Mouse (Mus musculus): Measurements from ENCODE around the gene Kcnab3.

The Kcnab3 gene

DNA sequence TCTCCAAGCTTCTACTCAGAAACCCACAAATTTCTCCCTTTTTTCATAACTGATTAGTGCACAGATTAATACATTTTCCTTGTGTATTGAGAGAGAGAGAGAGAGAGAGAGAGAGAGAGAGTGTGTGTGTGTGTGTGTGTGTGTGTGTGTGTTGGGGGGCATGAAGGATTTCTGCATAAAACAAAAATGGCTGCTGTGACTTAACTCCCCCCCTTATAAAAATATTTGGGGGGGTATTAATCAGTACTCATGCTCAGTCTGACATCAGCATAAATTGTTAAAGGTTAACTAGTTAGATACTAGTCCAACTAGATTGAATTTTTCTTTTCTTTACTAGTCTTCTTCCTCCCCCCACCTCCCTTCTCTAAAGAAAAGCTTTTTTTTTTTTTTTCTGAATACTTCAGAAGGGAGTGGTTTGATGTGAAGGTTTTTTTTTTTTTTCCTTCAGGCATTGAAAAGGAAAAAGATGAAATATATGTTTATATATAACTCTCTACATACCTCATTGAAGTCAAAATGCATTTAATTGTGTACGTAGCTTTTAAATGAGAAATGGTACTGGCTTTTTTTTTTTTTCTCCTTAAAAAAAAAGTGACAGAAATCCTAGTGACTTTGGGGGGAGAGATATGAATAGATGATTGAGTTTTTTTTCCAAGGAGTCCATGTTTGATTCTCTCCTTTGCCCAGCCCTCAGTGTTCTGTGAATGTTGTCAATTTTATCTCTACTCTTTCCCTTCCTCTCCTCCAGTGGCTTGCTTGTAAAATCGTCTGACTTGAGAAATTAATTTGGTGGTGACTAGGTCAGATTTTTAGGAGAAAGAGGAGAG lies 44.1 kb downstream of the Kcnab3 start:
- no peak for DNase-seq (ENCODE audit: low spot score)

DNA sequence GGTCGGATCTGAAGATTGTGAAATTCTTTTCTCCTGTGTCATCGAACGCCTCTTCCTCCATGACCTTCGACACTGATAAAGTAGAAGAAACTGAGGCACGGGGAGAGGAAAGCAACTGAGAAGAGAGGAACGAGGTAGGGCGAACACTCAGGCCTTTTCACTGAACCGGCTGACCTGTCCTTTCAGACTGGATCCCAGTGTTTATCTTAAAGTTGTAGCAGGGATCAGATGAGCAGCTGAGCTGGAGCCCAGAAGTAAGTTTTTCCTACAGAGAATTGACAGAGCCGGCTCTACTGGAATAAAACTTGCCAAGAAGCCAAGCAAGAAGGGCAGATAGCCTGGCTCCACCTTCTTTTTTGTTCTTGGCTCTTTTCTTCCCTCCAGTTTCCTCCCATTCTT lies 44.8 kb downstream of the Kcnab3 start:
- no peak for DNase-seq (ENCODE audit: low spot score)

DNA sequence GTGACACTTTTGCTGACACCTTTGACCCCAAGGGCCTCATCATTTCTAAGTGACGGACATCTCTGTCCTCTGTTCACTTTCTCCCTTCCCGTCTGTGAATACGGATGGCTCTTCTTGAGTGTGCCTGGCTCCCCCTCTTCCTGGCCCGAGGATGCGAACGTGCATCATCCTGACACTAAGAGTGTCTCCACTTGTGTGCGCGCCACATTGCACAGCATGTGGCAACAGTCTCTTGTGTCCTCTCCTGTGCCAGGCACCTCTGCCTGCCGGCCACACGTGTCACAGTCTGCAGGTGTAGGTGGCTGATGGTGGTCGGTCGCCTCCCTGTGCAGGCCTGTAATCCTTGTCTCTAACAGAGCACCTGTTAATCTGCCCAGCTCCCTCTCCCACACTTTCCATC lies 45.5 kb downstream of the Kcnab3 start:
- DNase-seq (ENCODE audit: low spot score) = no peak

DNA sequence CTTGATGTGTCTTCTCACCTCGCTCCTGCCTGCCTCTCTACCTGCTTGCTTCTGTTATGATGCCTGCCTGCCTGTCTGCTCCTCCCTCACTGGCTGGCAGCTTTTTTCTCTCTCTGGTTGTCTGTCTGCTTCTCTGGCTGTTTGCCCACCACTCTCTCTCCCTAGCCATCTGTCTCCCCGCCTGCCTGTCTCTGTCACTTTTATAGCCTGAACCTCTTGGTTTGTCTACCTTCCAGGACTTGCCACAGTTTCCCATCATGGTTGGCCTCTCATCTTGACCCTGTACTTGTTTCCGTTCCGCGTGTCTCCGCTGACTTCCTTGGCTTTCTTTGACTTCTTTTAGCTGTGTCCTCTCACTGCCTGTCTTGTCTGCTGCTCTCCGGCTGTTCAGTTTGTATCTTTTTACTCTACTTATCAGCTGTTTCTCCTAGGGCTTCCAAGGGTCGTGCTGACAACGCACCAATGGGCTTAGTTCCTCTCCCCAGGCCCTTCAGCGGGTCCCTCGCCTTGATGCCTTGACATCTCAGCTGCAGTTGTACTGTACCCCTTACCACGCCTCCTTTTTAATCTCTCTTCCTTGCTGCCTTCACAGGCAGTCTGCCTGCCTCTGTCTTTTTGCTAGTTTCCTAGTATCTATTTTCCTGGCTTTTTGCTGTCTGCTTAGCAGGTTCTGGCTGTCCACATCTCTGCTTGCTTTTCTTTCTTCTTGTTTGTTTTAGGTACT lies 46.2 kb downstream of the Kcnab3 start:
- peak; percentile 85 for DNase-seq (ENCODE audit: low spot score)

DNA sequence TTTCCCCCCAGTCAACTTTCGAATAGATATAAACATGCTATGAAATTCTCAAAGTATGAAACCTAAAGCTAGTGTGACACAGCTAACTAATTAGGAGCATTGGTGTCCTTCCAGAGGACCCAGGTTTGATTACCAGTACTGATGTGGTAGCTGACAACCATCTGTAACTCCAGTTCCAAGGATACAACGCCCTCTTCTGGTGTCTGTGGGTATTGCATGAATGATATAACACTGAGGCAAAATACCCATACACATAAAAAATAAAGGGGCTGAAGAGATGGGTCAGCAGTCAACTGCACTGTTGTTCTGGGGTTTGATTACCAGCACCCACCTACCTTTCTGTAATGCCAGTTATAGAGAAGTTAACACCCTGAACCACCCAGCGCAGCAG lies 46.7 kb downstream of the Kcnab3 start:
- no peak for DNase-seq (ENCODE audit: low spot score)

DNA sequence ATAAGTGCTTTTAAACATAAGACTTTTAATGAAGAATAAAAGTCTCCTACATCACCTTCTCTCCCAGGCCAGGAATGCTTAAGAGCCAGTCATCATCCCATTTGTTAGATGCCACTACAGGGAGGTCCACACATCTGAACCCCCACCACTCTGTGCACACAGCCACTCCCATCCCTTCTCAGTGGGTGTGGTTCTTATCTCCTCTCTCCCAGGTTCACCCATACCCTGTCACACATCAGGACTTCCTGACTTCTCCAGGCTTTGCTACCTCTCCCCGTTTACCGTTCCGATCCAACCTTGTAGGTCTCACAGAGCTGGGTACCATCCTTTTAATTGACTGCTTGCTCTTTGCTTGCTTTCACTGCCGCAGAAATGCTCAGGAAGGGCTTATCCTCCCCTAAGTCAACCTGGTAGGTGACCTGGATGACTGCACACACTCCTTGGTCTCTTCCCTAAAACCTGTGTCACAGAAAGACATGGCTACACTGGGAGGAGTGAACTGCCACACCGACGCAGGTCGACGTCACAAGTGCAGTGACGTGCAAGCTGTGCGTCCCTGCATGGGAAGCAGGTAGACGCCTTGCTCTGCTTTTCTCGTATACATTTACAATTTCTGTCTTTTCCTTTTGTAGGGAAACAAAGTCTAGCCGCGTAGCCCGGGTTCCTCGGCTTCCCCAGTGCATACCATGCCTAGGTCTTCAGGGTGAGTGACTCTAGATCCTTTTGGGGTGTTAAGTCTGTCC lies 47.3 kb downstream of the Kcnab3 start:
- DNase-seq (ENCODE audit: low spot score) = no peak

DNA sequence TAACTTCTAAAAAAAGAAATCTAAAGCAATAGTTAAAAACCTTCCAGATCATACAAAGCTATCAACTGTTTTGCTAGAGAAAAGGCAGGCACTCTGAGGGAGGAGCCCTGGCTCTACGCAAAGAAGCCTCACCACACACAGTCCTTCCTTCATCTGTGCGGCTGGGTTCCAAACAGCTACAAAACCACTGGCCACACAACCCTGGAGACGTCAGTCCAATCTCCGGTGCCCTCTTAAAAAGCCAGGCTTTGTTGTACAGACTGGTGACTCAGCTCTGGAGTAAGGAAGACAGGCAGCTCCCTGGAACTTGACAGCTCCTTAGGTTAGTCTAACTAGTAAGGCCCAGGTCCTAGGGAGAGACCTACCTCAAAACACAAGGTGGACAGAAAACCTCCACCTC lies 49.6 kb downstream of the Kcnab3 start:
- DNase-seq (ENCODE audit: low spot score) = no peak

DNA sequence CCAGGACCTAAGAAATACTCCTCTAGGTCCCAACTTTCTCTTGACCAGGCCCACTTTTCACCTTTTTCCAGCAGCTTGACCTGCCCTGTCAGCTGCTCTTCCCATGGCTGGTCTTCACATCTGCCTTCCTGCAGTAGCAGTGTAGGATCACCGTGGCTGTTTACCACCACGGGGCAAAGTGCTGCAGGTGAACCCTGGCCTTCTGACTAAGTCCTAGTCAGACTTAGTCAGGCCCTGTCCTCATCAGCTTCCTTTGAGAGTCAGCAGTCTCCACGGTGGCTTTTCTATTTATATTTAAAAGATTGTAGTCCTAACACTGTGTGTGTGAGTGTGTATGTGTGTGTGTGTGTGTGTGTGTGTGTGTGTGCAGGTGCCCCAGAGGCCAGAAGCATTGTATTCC lies 51.7 kb downstream of the Kcnab3 start:
- DNase-seq (ENCODE audit: low spot score) = no peak

DNA sequence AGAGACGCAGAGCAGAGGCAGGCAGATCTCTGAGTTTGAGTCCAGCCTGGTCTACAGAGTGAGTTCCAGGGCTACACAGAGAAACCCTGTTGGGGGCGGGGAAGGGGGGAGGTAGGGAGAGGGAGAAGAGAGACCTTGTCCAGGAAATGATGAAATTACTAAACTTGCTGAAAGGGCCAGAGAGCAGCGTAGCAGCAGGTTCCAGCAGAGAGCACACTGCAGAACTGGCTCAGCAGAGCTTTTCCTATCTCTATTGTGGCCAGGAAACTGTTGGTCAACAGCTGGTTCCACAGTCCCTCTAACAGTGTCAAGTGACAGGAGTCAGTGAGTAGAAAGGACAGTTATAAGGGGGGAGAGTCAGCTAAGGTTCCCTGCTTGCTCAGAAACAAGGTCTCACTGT lies 53.5 kb downstream of the Kcnab3 start:
- no peak for DNase-seq (ENCODE audit: low spot score)

DNA sequence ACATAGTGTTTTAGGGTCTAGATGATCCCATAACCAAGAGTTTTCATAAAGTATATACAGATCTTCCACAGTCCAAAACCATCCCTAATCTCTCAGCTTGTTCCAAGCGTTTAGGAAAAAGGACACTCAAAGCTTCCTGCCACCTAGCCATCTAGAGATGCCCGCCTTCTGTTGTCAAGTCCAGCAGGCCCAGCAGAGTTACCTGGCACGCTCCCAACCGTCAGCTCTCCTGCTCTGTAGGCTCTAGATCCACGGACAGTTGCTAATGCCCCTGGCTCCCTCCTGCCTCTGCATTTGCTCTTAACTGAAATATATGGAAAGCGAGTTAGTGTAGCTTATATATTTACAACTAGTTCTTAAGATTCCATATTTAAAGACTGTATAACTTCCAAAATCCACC lies 55.3 kb downstream of the Kcnab3 start:
- DNase-seq (ENCODE audit: low spot score) = no peak

Measured in layer of hippocampus, adult 11-12 months (tissue).